Mouse (Mus musculus) monocyte, adult 59 days (primary cell): Measurements from ENCODE around the gene Gm8765. TPM values are rescaled to one million over a fixed set of nuclear protein-coding genes. Genes with fewer than 3 reads are reported as not detected.

ENCODE experiments used
- total RNA-seq, 2 experiments: library from RNA; stranded (reverse); gene quantifications; one replicate each; pipeline ENCODE4 v1.2.4; 2023

Gm8765 gene
- not detected for total RNA-seq

GRCm38 (mm10) chr13:50698012-50698411 lies at the start of gene Gm8765:
Gene Gm8765, plus strand, starts transcription at chr13:50698312.

Other genes with a start within 250 kb of the Gm8765 start
- gene Nutm2, start 231.0 kb upstream of the Gm8765 start, total RNA-seq, result not detected
- not detected for gene Gm904, start 55.1 kb upstream of the Gm8765 start, total RNA-seq